Mouse (Mus musculus) spleen, adult 10 weeks (tissue): ENCODE measurements around the gene Hras. TPM values are rescaled to one million over a fixed set of nuclear protein-coding genes. Genes with fewer than 3 reads are reported as not detected.

Source experiments
- polyA plus RNA-seq: library from polyadenylated mRNA; stranded (reverse); fragments of 350-450 nt; fragmentation: Illumina TruSeq; extraction: RNeasy Lipid Tissue Mini Kit (QIAGEN cat#74804); gene quantifications from one replicate; pipeline ENCODE4 v1.2.3, GENCODE M21; 2015; ENCODE audit warnings: low replicate concordance; ENCODE audit not compliant: insufficient read depth

Hras gene
- 16.9 TPM for polyA plus RNA-seq

GRCm38 (mm10) chr7:141193948-141194347 is at the start of gene Hras, which contains the start of gene Lrrc56:
Gene Hras, minus strand, starts transcription at chr7:141194005.
Gene Lrrc56, plus strand, starts transcription at chr7:141194157.

DNA sequence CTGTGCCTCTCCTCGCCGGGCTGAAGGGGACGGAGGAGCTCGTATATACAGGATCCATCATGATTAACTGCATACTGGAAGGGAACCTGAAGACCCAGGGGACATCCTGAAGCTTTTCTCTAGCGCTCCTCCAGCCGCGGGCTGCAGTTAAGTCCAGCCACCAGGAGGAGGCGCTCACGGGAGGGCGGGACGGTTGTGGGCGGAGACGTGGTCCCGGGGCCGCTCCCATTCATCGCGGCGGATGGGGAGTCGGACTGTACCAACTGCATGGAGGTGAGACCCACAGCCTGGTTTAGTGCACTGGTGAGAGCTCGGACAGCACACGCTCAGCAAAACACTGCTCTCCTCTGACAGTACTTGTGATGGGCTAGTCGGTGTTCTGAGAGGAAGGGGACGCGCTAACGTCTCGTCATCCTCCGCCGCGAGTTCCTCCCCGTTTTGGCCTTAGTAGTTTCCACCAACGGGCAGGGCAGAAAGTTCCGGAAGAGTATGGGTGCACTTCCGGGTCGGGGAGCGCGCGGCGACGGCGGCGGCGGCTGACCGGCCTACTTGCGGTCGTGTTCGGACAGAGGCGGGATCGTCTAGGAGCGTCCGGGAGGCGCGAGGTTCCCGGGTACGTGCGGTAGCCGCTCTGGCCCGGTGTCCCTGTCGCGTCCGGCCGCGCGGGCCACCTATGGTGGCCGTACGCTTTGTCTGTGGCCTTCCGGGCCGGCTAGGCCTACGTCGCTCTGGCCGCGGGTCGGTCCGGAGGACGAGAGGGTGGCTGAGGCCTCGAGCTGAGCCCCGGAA is 34.7 kb upstream of the Hras start, which contains the start of gene Phrf1:
TSS of gene Phrf1 (plus strand) at position 506 of the 789 bp plus-strand sequence.

GRCm38 (mm10) chr7:141215101-141215879 is 21.5 kb upstream of the Hras start, which contains the start of gene Rassf7:
Gene Rassf7, plus strand, starts transcription at chr7:141215860.

GRCm38 (mm10) chr7:141213605-141214235 is 19.9 kb upstream of the Hras start, which contains the start of gene Lmntd2:
Gene Lmntd2, minus strand, starts transcription at chr7:141214080.

GRCm38 (mm10) chr7:141172116-141173006 is 21.4 kb downstream of the Hras start, which contains the start of gene Rnh1:
Gene Rnh1, minus strand, starts transcription at chr7:141172857.

Other genes with a start within 250 kb of the Hras start
- gene Ifitm5, start 243.7 kb downstream of the Hras start, polyA plus RNA-seq = 0.47 TPM
- gene Gm45717, start 238.1 kb downstream of the Hras start, polyA plus RNA-seq = not detected
- 142 TPM for gene Ifitm2, start 238.0 kb downstream of the Hras start, polyA plus RNA-seq
- 72.5 TPM for gene Ifitm1, start 226.8 kb downstream of the Hras start, polyA plus RNA-seq
- 262 TPM for gene Ifitm3, start 183.2 kb downstream of the Hras start, polyA plus RNA-seq
- gene Ifitm6, start 176.1 kb downstream of the Hras start, polyA plus RNA-seq = 60.0 TPM
- gene Gm17387, start 164.9 kb downstream of the Hras start, polyA plus RNA-seq = not detected
- gene B4galnt4, start 132.9 kb downstream of the Hras start, polyA plus RNA-seq = 0.21 TPM
- 14.6 TPM for gene Pkp3, start 115.8 kb downstream of the Hras start, polyA plus RNA-seq
- 22.3 TPM for gene Sigirr, start 93.4 kb downstream of the Hras start, polyA plus RNA-seq
- gene Ano9, start 76.2 kb downstream of the Hras start, polyA plus RNA-seq = not detected
- gene Ptdss2, start 71.6 kb downstream of the Hras start, polyA plus RNA-seq = 20.3 TPM
- 38.6 TPM for gene Rnh1, start 21.1 kb downstream of the Hras start, polyA plus RNA-seq
- gene Lrrc56, start 152 bp upstream of the Hras start, polyA plus RNA-seq = 1.5 TPM
- gene Lmntd2, start 20.1 kb upstream of the Hras start, polyA plus RNA-seq = 2.9 TPM
- gene Rassf7, start 21.9 kb upstream of the Hras start, polyA plus RNA-seq = 3.6 TPM
- gene Phrf1, start 34.8 kb upstream of the Hras start, polyA plus RNA-seq = 70.7 TPM
- 74.7 TPM for gene Irf7, start 72.5 kb upstream of the Hras start, polyA plus RNA-seq
- 0.19 TPM for gene Cdhr5, start 82.8 kb upstream of the Hras start, polyA plus RNA-seq
- gene Sct, start 85.1 kb upstream of the Hras start, polyA plus RNA-seq = not detected
- not detected for gene Drd4, start 98.0 kb upstream of the Hras start, polyA plus RNA-seq
- gene Deaf1, start 133.7 kb upstream of the Hras start, polyA plus RNA-seq = 23.2 TPM
- gene Tmem80, start 133.7 kb upstream of the Hras start, polyA plus RNA-seq = 56.8 TPM
- gene Eps8l2, start 144.9 kb upstream of the Hras start, polyA plus RNA-seq = 0.76 TPM
- gene Taldo1, start 198.2 kb upstream of the Hras start, polyA plus RNA-seq = 140 TPM
- gene Gatd1, start 220.1 kb upstream of the Hras start, polyA plus RNA-seq = 38.7 TPM
- gene Cend1, start 235.5 kb upstream of the Hras start, polyA plus RNA-seq = not detected
- 10.7 TPM for gene Slc25a22, start 243.9 kb upstream of the Hras start, polyA plus RNA-seq